Mouse (Mus musculus) cerebellum, adult 11-12 months (tissue): ENCODE results near the gene 4921517D22Rik.
"Not testable (repeated sequence)": the region's sequence is repeated elsewhere in the genome, so short reads cannot be mapped to it uniquely, and the experiment has no call there.

ENCODE experiments used
- DNase-seq: peaks from one replicate; pipeline ENCODE4 v3.0.0; 2022

Gene 4921517D22Rik

GRCm38 (mm10) chr13:59694008-59694407, at the start of gene 4921517D22Rik:
Gene 4921517D22Rik, minus strand, starts transcription at chr13:59694108.
- DNase-seq: no peak

GRCm38 (mm10) chr13:59741697-59742096, 47.8 kb upstream of the 4921517D22Rik start:
- DNase-seq: no peak

DNA sequence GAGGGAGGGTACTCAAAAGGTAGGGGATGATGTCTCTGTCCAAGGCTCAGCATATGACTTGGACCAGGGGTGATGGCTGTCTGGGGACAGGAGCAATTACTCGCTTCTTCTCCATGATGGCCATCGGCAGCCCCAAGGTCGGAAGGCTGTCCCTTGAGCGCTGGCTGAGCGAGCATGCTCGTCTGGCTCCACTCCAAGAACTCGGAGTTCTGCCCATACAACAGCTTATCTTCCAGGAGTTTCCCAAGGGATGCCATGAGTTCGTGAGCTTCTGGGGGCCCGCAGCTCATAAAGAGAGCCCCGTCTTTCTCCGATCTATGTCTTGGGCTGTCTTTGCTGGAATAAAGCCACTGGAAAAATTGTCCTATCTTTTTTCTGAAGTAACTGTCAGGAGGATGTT, 47.2 kb upstream of the 4921517D22Rik start:
- DNase-seq: no peak

- no peak for DNase-seq
Measured at GRCm38 (mm10) chr13:59739397-59739796, 45.5 kb upstream of the 4921517D22Rik start.

GRCm38 (mm10) chr13:59738455-59738854, 44.5 kb upstream of the 4921517D22Rik start:
- no peak for DNase-seq

DNA sequence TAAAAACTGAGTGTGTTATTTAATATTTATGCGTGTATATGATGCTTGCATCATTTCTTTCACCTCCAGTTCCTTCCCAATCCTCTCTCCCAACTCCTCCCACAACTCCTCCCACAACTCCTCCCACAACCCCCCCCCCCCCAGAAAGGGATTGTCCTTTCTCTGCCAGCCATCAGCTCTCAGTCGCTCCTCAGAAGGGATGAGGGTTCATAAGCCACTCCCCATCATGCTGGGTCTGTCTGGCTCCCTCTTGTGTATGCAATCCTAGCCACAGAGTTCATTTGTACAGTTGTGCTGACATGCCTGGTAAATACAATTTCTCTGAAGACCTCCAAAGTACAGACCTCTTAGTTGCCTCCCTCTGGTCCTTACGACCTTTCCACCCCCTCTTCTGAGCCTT, 41.3 kb upstream of the 4921517D22Rik start:
- no peak for DNase-seq

DNA sequence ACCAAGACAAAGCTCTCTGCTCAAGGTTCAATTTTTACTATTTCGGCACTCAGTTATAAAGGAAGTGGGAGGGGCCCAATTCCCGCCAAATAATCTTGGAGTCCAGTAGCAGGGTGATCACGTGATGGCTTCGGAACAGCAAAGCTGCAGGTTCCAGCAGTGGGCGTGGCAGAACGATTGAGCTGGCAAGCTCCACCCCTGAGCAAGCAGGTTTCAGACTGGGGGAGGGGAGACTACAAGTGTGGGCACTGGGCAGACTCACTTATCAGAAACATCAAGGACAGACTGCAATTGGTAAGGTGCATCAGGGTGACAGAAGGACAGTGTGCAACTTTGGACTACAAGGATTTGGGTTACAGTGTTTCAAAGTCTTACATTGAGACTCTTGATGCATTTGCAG, 40.4 kb upstream of the 4921517D22Rik start:
- not testable (repeated sequence) for DNase-seq

DNA sequence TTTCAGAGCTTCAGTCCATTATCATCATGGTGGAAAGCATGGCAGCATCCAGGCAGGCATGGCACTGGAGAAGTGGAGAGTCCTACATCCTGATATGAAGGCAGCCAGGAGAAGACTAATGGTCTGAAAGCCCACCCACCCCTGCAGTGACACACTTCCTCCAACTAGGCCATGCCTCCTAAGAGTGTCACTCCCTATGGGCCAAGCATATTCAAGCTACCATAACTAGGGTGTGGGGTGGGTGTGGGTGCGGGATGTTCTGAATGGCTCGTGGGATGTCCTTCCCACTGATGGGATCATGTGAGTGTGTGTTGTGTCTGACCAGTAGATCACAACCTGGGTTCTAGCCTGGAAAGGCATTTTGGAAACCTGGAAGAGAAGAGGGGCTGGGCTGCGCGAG, 40.0 kb upstream of the 4921517D22Rik start:
- DNase-seq: no peak

DNA sequence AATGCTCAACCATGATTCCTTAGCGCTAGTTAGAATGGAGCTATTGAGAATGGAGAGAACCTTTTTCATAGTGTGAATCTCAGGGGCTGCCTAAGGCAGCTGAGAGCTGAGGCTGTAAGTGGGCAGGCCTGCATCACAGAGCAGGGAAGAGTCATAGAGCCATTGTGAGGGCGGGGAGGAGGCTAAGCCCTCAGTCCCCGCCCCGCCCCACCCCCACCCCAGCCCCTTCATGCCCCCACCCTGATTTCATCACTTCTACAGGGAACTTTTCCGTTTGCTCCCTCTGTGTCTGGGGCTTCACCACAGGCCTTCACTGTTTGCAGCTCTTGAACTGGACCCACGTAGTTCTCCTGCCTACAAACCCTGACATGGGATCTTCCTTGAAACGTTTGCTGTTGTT, 37.7 kb upstream of the 4921517D22Rik start, which contains the start of gene Spata31d1d:
Gene Spata31d1d (minus strand): TSS at position 101 of the 400 bp plus-strand sequence.
- no peak for DNase-seq

GRCm38 (mm10) chr13:59728378-59729093, 34.6 kb upstream of the 4921517D22Rik start:
- peak; percentile 80 for DNase-seq

DNA sequence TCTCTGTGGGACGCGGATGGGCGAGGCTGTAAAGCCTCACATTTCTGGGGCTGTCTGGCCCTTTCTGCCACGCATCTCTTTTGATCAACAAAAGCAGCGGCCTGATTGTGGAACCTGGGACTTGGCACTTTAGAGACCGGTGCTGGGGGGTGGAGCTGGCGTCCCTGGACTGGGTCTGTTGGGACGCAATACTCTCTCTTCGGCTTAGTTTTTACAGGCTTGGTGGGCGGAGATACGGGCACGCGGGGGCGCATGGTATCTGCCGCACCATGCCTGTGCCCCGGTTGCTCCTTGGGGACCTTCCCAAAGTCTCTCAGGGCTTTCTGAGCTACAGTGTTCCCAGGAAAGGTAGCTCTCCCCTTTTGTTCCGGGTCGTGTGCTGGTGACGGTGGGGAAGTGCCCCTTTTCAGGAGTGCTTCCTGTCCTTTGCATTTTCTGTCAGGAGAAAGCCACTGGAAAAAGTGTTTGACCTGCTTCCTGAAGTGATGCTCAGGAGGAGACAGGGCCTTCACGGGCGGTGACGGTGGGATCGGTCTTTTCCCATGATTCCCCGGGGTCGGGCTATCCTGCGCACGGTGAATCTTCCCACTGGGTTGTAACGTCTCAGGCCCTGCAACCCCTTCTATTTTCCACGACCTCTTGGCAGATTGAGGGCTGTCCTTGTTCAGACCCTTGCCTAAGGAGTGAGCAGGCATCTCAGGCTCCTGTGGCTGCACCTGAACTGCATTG, 32.4 kb upstream of the 4921517D22Rik start:
- DNase-seq: no peak

DNA sequence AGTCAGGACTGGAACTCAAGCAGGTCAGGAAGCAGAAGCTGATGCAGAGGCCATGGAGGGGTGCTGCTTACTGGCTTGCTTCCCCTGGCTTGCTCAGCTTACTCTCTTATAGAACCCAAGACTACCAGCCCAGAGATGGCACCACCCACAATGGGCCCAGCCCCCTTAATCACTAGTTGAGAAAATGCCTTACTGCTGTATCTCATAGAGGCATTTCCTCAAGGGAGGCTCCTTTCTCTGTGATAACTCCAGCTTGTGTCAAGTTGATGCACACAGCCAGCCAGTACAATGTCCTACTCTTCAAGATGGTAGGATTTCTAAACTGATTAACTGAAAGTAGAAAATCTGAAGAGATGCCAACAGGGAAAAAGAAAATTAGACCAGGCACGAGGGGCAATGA, 28.2 kb upstream of the 4921517D22Rik start:
- DNase-seq: not testable (repeated sequence)

DNA sequence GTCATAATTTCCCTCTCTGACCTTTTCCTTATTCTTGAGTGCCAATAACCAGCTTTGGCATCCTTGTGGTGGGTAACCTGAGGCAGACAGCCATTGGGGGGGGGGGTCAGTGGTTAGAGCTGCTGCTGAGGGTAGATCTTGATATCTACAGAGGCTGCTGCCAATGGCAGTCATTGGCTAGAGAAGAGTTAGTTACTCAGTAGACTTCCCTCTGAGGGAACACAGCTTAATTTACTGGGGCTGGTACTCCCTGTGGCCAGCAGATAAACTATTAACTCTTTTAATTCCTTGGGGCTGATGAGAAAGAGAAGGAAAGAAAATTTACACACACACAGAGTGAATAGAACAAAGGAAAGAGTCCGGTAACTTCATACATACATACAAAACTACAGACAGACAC, 25.6 kb upstream of the 4921517D22Rik start:
- no peak for DNase-seq

DNA sequence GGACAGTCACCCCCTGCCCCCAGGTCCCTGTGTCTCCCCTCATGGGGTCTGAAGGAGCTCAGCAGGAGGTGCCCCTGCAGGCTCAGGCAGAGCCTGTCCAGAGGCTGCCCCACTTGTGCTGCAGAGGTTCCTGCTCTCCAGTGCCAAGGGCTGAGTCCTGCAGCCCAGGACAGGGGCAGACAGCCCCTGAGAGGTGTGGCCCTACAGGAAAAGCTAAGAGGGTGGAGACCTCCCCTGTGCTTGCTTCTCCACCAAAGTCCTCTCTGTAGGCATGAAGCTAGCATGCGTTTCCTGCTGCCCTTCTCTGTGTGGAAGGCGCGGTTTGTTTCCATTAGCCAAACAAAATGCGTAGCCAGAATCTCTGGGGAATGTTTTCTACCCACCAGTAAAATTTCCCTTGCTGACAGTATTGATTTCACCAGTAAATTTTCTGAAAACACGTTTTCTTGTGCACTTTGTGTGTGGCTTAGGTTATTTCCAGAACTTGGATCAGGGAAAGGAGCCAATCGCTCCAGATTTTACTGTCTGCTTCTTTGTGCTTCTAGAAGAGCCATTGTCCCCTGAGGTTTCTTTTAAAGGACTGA, 25.0 kb upstream of the 4921517D22Rik start:
- not testable (repeated sequence) for DNase-seq

- DNase-seq: no peak
Measured at GRCm38 (mm10) chr13:59713710-59714109, 19.8 kb upstream of the 4921517D22Rik start.

- DNase-seq: not testable (repeated sequence)
Measured at GRCm38 (mm10) chr13:59711984-59712383, 18.1 kb upstream of the 4921517D22Rik start, which contains the start of gene Spata31d1b. Gene Spata31d1b, plus strand, starts transcription at chr13:59712284.

- DNase-seq: no peak
Measured at GRCm38 (mm10) chr13:59710230-59710629, 16.3 kb upstream of the 4921517D22Rik start, which contains the start of gene Spata31d1a. Gene Spata31d1a, minus strand, starts transcription at chr13:59710330.

GRCm38 (mm10) chr13:59704562-59704961, 10.7 kb upstream of the 4921517D22Rik start:
- no peak for DNase-seq

DNA sequence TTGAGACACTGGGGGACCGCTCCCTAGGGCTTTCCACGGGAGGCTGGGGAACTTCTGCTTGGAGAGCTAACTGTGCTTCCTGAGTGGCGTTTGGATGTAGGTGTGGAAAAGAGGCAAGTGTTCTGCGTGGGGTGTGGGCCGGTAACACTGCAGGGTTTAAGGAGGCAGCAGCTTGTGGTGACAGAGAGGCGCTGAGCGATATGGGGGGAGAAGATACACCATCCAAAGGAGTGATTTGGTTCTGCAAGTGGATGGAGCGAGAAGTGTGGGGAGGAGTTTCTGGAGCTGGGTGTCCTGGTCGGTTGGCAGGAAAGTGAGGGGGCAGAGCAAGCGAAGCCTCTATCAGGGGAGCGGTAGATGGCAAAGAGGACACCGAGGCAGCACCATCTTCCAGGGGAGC, 9.6 kb upstream of the 4921517D22Rik start:
- no peak for DNase-seq

DNA sequence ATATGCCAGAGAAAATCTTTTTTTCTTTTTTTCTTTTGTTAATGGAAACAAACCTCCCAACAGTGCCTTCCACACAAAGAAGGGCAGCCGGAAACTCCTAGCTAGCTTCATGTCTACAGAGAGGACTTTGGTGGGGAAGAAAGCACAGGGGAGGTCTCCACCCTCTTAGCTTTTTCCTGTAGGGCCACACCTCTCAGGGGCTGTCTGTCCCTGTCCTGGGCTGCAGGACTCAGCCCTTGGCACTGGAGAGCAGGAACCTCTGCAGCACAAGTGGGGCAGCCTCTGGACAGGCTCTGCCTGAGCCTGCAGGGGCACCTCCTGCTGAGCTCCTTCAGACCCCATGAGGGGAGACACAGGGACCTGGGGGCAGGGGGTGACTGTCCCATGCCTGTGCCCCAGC, 6.2 kb upstream of the 4921517D22Rik start:
- not testable (repeated sequence) for DNase-seq

- DNase-seq: no peak
Measured at GRCm38 (mm10) chr13:59699131-59699530, 5.2 kb upstream of the 4921517D22Rik start.

- no peak for DNase-seq
Measured at GRCm38 (mm10) chr13:59695781-59696180, 1.9 kb upstream of the 4921517D22Rik start.

DNA sequence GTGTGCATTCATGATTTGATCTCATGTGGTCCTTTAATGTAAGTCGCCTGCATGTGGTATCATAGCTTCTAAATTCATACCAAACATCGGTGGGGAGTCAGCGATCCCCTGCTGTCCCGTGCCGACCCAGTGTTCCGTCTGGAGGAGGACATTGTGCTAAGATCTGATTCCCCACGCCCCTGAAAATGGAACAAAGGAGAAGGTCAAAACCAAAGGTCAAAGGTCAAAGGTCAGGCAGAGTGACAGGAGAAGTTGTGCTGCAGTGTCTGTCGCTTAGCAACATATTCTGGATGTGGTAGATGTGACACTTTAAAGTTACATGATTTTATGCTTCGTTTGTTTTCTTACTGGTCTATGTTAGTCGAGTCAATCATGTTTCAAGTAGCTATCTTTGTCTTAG, 2.4 kb downstream of the 4921517D22Rik start:
- no peak for DNase-seq

DNA sequence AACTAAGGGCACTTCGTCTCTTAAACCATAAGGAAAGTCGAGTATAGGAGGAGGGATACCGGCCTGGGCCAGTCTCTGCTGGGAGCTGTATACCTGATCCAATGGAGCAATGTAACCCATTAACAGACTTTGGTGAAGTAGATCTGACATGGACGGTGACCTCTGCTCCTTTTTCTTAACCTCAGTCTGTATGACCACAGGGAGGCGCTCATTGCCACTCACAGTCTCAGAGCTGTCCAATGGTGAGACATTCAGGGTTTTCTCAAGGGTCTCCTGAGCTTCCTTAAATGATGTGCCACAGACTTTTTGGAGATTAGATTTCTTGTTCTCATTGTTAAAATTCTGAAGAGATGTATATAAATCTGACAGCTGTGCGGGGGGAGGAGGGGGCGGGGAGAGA, 3.3 kb downstream of the 4921517D22Rik start:
- no peak for DNase-seq
